ENCODE assay signal across 8 mouse cellular contexts in genomic region chr5:130029142-130029897, GRCm38 (mm10). TPM values are rescaled to one million over a fixed set of nuclear protein-coding genes. Genes with fewer than 3 reads are reported as not detected.
A peak's percentile ranks its signal among the peaks of the same experiment; 100 is the strongest.
DNase-seq lines count a peak whose midpoint lies in the region; ATAC-seq and TF ChIP-seq lines count a peak whose summit lies in the region.

TSS of gene Asl (minus strand) at chr5:130029247.
TSS of gene Crcp (plus strand) at chr5:130029290.

- 0 out of 2 replicates have a peak, but pooled peaks cover 6% of the 10 kb centered on the region for H3K4me1 ChIP-seq in embryonic facial prominence, embryonic 12.5 days
- peaks cover 12% of the 10 kb centered on the region for H3K4me1 ChIP-seq in limb, embryonic 10.5 days
- H3K4me1 ChIP-seq in midbrain, embryonic 12.5 days: peaks cover 3% of the 10 kb centered on the region
- H3K4me1 ChIP-seq in small intestine, adult 2 months (ENCODE audit: control insufficient read depth, insufficient read depth, insufficient read length, low read length): no peaks in the 10 kb centered on the region; the same call in none of the 2 replicates

- no peaks in the 10 kb centered on the region for H3K9me3 ChIP-seq in embryonic facial prominence, embryonic 12.5 days
- H3K9me3 ChIP-seq in limb, embryonic 10.5 days (replicated peaks): no peaks in the 10 kb centered on the region
- no peaks in the 10 kb centered on the region for H3K9me3 ChIP-seq in midbrain, embryonic 12.5 days

- 1% methylated on average over 51 of the region's 51 CpGs for WGBS in embryonic facial prominence, embryonic 12.5 days
- 2% methylated on average over 51 of the region's 51 CpGs for WGBS in limb, embryonic 10.5 days
- 1% methylated on average over 51 of the region's 51 CpGs for WGBS in midbrain, embryonic 12.5 days
- 2% methylated on average over 51 of the region's 51 CpGs for WGBS in small intestine, adult 2 months

- peak within 1 kb of the TSS; percentile 65 for H3K9ac ChIP-seq in embryonic facial prominence, embryonic 12.5 days
- H3K9ac ChIP-seq in midbrain, embryonic 12.5 days (replicated peaks): peak within 1 kb of the TSS; percentile 73

- peak; percentile 81 for ATAC-seq in embryonic facial prominence, embryonic 12.5 days (ENCODE audit: insufficient number of reproducible peaks, insufficient read depth, low FRiP score, low TSS enrichment)
- ATAC-seq in midbrain, embryonic 12.5 days (ENCODE audit: low FRiP score, low read depth): peak; percentile 88

- peak within 1 kb of the TSS; percentile 67 for H3K4me3 ChIP-seq in embryonic facial prominence, embryonic 12.5 days
- peak within 1 kb of the TSS; percentile 74 for H3K4me3 ChIP-seq in limb, embryonic 10.5 days
- peak within 1 kb of the TSS; percentile 83 for H3K4me3 ChIP-seq in midbrain, embryonic 12.5 days
- peak within 1 kb of the TSS; percentile 79 for H3K4me3 ChIP-seq in small intestine, adult 2 months (ENCODE audit: low read depth, low read length)

- DNase-seq in 3T3-L1 (ENCODE audit: low read depth, low spot score): peak; percentile 83
- peak; percentile 91 to 93 for DNase-seq in adrenal gland, postnatal 36 days
- DNase-seq in heart, adult 11 months: peak; percentile 99
- peak; percentile 91 for DNase-seq in kidney, adult 18-20 months
- DNase-seq in limb, embryonic 10.5 days (ENCODE audit: low spot score): peak; percentile 87

- no peak for TF ChIP-seq CTCF in small intestine, adult 2 months (IDR thresholded peaks at IDR 0.05; ENCODE audit: extremely low read depth, insufficient read length, insufficient replicate concordance, low read depth, low read length)

- TF ChIP-seq POLR2A in small intestine, adult 2 months (IDR thresholded peaks at IDR 0.05; ENCODE audit: low read depth, low read length): no peak; the same call in 1 of the 2 replicates

- H3K36me3 ChIP-seq in embryonic facial prominence, embryonic 12.5 days: no peaks in the 10 kb centered on the region
- H3K36me3 ChIP-seq in limb, embryonic 10.5 days: peaks cover 9% of the 10 kb centered on the region; the same call in 1 of the 2 replicates
- no peaks in the 10 kb centered on the region for H3K36me3 ChIP-seq in midbrain, embryonic 12.5 days
- H3K36me3 ChIP-seq in small intestine, adult 2 months (ENCODE audit: control insufficient read depth, insufficient read depth, low read length): no peaks in the 10 kb centered on the region

- peak within 1 kb of the TSS; percentile 93 for H3K27ac ChIP-seq in embryonic facial prominence, embryonic 12.5 days
- H3K27ac ChIP-seq in limb, embryonic 10.5 days: peak within 1 kb of the TSS; percentile 93
- H3K27ac ChIP-seq in midbrain, embryonic 12.5 days (replicated peaks): peak within 1 kb of the TSS; percentile 94
- peak within 1 kb of the TSS; percentile 65 for H3K27ac ChIP-seq in small intestine, adult 2 months (ENCODE audit: insufficient read depth, low read depth, low read length)

- peak within 1 kb of the TSS; percentile 55 for H3K4me2 ChIP-seq in embryonic facial prominence, embryonic 12.5 days (replicated peaks)
- peak within 1 kb of the TSS; percentile 72 for H3K4me2 ChIP-seq in midbrain, embryonic 12.5 days (replicated peaks)

- no peaks in the 10 kb centered on the region for H3K27me3 ChIP-seq in embryonic facial prominence, embryonic 12.5 days
- H3K27me3 ChIP-seq in limb, embryonic 10.5 days (ENCODE audit: low read depth, poor library complexity, severe bottlenecking): no peaks in the 10 kb centered on the region
- H3K27me3 ChIP-seq in midbrain, embryonic 12.5 days: peaks cover 14% of the 10 kb centered on the region; the same call in 1 of the 2 replicates
- H3K27me3 ChIP-seq in small intestine, adult 2 months (ENCODE audit: control insufficient read depth, insufficient read depth, low read length): no peaks in the 10 kb centered on the region

RNA-seq across cellular contexts. Expression of gene Asl, which starts in this region (rescaled TPM):
- total RNA-seq in adrenal gland, postnatal 36 days (2021): 100 to 1,000 TPM in 1 of 2 experiments, 10 to 100 TPM in 1; 100.0 to 138 TPM
- 24.0 and 26.7 TPM in 2 replicates for polyA plus RNA-seq in embryonic facial prominence, embryonic 12.5 days (2016; fragmentation: Nextera tagmentation; extraction: Ambion mirVana)
- 26.1 and 27.5 TPM in 2 replicates for polyA plus RNA-seq in limb, embryonic 10.5 days (2016; fragmentation: Nextera tagmentation; extraction: Ambion mirVana)
- 26.5 and 29.1 TPM in 2 replicates for polyA plus RNA-seq in midbrain, embryonic 12.5 days (2016; fragmentation: Nextera tagmentation; extraction: Ambion mirVana)
- 35.9 and 54.6 TPM in 2 replicates for polyA plus RNA-seq in small intestine, adult 2 months (2012; rRNA removed)

RNA-seq across cellular contexts. Expression of gene Crcp, which starts in this region (rescaled TPM):
- 10 to 100 TPM; 27.2 to 39.6 TPM for total RNA-seq in adrenal gland, postnatal 36 days (2021)
- 42.0 and 42.9 TPM in 2 replicates for polyA plus RNA-seq in embryonic facial prominence, embryonic 12.5 days (2016; fragmentation: Nextera tagmentation; extraction: Ambion mirVana)
- 57.2 and 61.0 TPM in 2 replicates for polyA plus RNA-seq in limb, embryonic 10.5 days (2016; fragmentation: Nextera tagmentation; extraction: Ambion mirVana)
- polyA plus RNA-seq in midbrain, embryonic 12.5 days (2016; fragmentation: Nextera tagmentation; extraction: Ambion mirVana): 59.4 and 66.5 TPM in 2 replicates
- 6.6 and 9.7 TPM in 2 replicates for polyA plus RNA-seq in small intestine, adult 2 months (2012; rRNA removed)

Comparison
In these comparisons a context has a peak if more than half of its experiments do, and no peak if none do; other contexts are left out.
1. Peak in every context shown above with its lines: DNase-seq, ATAC-seq, H3K4me3 ChIP-seq and H3K27ac ChIP-seq.